Mouse (Mus musculus): ENCODE results near the gene Ryr3. TPM values are rescaled to one million over a fixed set of nuclear protein-coding genes. Genes with fewer than 3 reads are reported as not detected.

The Ryr3 gene
- 0.25 and 0.28 TPM in 2 replicates for polyA plus RNA-seq (2016; fragmentation: Nextera tagmentation; extraction: Ambion mirVana)

DNA sequence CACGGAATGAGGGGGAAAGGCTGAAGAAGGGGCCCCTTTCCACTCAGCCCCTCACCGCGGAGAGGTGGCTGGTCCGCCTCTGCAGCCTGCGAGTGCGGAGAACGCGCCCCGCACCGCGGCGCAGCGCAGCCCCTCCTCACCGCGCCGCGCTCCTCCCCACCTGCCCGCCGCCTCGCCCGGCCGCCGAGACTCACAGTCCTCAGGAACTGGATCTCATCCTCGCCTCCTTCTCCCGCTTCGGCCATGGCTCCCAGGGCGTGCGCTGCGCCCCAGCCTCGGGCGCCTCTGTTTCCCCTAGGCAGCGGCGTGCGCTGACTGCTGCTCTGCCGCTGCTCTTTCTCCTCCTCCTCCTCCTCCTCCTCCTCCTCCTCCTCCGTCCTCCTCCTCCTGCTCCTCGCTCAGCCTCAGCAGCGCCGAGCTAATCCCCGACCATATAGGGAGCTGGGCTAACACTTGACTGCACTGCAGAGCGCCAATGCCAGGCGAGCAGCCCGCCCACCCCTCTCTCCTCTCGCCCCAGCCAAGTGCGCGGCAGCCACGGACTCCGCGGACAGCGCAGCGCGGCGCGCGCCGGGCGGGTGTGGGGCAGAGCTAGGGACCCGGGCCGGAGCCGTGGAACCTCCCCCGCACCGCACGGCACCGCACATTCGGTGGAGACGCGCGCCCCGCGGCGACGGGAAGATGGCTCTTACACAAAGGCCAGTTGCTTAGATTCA is at the start of gene Ryr3:
TSS of gene Ryr3 (minus strand) at position 351 of the 716 bp plus-strand sequence.
- H3K36me3 ChIP-seq (replicated peaks), result no peaks in the 10 kb centered on the region
- peak within 1 kb of the TSS; percentile 70 for H3K4me3 ChIP-seq
- peaks cover 66% of the 10 kb centered on the region for H3K27me3 ChIP-seq (replicated peaks; ENCODE audit: low read depth, poor library complexity, severe bottlenecking)
- no peaks in the 10 kb centered on the region for H3K9me3 ChIP-seq
- H3K27ac ChIP-seq (replicated peaks), result peak within 1 kb of the TSS; percentile 70
- H3K4me1 ChIP-seq, result peaks cover 14% of the 10 kb centered on the region
- under 1% methylated on average over 72 of the region's 72 CpGs for WGBS
- DNase-seq (ENCODE audit: low spot score), result peak; percentile 80

DNA sequence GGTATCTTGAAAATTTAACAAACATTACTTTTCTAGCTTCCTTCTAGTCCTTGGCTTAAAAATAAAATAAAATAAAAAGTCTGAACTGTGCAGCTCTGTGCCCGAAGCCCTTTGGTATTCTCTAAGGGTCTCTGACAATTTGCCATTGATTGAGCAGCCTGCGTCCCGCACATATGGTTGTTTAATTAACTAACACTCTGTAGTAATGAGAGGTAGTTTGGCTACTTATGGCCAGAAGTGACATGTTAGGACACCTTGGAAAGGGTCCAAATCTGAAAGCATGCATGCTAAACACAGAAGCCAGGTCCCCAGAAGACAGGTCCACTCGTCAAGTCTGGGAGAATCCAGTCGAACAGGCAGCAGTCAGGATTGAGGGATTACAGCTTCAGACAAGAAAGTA is 22.0 kb upstream of the Ryr3 start:
- H3K4me1 ChIP-seq, result no peaks in the 10 kb centered on the region
- no peaks in the 10 kb centered on the region for H3K36me3 ChIP-seq (replicated peaks)
- no peaks in the 10 kb centered on the region for H3K9me3 ChIP-seq
- no peak for DNase-seq (ENCODE audit: low spot score)
- 78% methylated on average over 5 of the region's 5 CpGs for WGBS
- no peak overlapping the region for H3K27ac ChIP-seq (replicated peaks)
- no peaks in the 10 kb centered on the region for H3K27me3 ChIP-seq (replicated peaks; ENCODE audit: low read depth, poor library complexity, severe bottlenecking)
- H3K4me3 ChIP-seq, result no peak overlapping the region

DNA sequence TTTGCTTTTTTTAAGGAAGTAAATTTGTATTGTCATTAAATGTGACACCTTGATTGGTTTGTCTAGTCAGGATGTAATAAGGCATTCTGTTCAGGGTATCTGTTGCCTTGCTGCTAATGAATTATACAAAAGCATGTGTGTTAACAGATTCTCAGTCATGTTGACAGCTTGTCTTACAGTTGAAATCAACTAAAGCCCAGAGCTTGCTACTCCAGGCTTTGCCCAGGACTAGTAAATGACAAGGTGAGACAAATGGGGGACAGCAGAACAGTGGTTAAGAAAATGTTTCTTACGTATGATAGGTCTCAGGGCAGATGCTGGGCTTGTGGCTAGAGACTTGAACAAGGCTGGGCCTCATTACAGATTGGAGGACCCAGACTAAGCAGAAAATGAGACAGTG is 20.1 kb upstream of the Ryr3 start:
- DNase-seq (ENCODE audit: low spot score), result no peak
- no peak overlapping the region for H3K4me3 ChIP-seq
- WGBS, result 80% methylated on average over 1 of the region's 1 CpGs
- no peaks in the 10 kb centered on the region for H3K27me3 ChIP-seq (replicated peaks; ENCODE audit: low read depth, poor library complexity, severe bottlenecking)
- no peaks in the 10 kb centered on the region for H3K36me3 ChIP-seq (replicated peaks)
- H3K27ac ChIP-seq (replicated peaks), result no peak overlapping the region
- H3K9me3 ChIP-seq, result no peaks in the 10 kb centered on the region
- H3K4me1 ChIP-seq, result no peaks in the 10 kb centered on the region

DNA sequence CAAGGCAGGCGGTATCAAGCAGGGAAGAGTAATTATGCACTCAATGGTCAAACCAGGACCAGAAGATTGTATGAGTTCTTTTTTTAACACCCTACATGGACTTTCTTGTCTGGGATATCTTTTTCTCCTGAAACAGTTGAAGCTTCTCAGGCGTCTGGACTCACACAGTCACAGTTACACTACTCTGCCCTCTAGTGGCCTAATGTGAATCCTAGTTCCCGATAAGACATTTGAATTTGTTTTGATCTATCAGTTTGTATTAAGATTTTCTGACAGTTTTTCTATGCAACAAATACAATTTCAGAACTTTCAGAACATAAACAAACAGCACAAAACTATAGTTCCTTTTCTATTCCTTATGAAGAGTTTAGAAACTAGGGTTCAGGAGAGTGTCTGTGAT is 17.7 kb upstream of the Ryr3 start:
- no peaks in the 10 kb centered on the region for H3K4me1 ChIP-seq
- H3K36me3 ChIP-seq (replicated peaks), result no peaks in the 10 kb centered on the region
- no peaks in the 10 kb centered on the region for H3K9me3 ChIP-seq
- no peak for DNase-seq (ENCODE audit: low spot score)
- H3K27me3 ChIP-seq (replicated peaks; ENCODE audit: low read depth, poor library complexity, severe bottlenecking), result no peaks in the 10 kb centered on the region
- H3K4me3 ChIP-seq, result no peak overlapping the region
- H3K27ac ChIP-seq (replicated peaks), result no peak overlapping the region
- 24% methylated on average over 3 of the region's 3 CpGs for WGBS

DNA sequence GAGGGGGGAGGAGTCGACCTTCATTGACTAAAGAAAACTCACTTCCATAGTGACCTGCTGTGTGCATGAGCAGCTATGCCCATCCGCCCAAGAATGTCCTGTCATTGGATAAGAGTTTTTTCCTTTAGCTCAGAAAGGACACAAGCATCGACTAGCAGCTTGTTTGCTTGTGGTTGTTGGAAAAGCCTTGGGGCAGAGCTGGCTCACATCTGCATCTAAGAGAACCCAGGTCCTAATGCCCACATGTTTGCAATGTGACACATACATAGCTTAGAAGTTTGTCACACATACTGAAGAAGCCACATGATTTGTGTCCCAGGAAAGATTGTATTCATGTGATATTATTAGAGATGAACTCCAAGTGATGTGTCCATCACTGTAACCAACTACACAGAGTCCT is 16.5 kb upstream of the Ryr3 start:
- no peaks in the 10 kb centered on the region for H3K9me3 ChIP-seq
- H3K27me3 ChIP-seq (replicated peaks; ENCODE audit: low read depth, poor library complexity, severe bottlenecking), result no peaks in the 10 kb centered on the region
- WGBS, result 58% methylated on average over 3 of the region's 3 CpGs
- H3K4me3 ChIP-seq, result no peak overlapping the region
- no peak overlapping the region for H3K27ac ChIP-seq (replicated peaks)
- H3K36me3 ChIP-seq (replicated peaks), result no peaks in the 10 kb centered on the region
- DNase-seq (ENCODE audit: low spot score), result no peak
- no peaks in the 10 kb centered on the region for H3K4me1 ChIP-seq

DNA sequence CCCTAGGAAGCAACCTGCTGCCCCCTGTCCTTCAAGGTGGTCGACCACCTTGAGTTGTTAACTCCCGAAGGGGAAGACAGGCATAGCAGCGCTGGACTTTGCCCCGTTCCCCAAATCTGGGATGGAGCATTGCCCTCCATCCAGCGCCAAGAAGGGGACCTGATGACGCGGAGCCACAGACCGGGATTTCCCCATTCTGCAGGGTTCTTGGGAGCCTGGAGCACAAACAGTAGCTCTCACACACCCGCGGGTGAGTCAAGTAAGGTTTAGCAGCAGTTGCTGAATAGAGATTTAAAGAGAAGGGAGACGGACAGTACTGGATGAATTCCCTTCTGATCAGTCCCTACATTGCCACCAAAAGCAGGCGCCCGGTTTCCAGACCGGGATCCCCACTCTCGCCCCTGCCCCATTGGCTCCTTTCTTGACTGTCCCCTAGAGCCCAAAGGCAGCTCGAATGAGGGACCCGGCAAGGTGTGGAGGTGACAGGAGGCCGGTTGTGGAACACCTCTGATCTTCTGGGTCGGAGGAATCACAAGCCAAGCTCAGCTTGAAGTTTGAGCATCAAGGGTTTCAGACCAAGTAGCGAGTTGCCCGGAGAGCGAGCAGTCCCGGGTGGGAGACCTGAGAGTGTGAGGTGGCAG is 671 bp downstream of the Ryr3 start:
- peak; percentile 33 for DNase-seq (ENCODE audit: low spot score)
- Histone ChIP-seq H3K4me1 (peaks cover 14% of the 10 kb centered on the region), H3K27me3 (replicated peaks; ENCODE audit: low read depth, poor library complexity, severe bottlenecking) (peaks cover 66% of the 10 kb centered on the region), H3K4me3 (peak overlapping the region; percentile 70), H3K9me3 (no peaks in the 10 kb centered on the region), H3K36me3 (replicated peaks) (no peaks in the 10 kb centered on the region), H3K27ac (replicated peaks) (peak overlapping the region; percentile 70; the same call in 1 of the 2 replicates)
- WGBS, result 4% methylated on average over 23 of the region's 23 CpGs

DNA sequence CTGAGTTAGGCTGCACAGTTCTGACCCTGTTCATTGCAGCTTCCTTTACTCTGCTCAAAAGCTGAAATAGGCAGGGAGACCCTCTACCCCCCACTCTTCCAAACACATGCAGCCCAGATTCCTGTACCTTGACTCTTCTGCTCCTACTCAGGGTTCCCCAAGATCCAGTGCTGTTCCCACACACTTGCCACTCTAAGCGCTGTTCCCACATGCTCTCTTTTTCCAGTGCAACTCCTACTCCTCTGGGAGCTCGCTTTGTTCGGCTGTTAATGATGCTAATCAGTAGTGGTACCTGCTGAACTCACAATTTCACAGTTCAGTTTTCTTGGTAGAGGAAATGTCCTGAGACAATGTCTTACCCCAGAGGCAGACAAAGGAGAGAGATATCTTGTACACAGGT is 6.9 kb downstream of the Ryr3 start:
- H3K4me1 ChIP-seq, result no peaks in the 10 kb centered on the region
- no peak overlapping the region for H3K4me3 ChIP-seq
- H3K27me3 ChIP-seq (replicated peaks; ENCODE audit: low read depth, poor library complexity, severe bottlenecking), result peaks cover 24% of the 10 kb centered on the region
- no peaks in the 10 kb centered on the region for H3K36me3 ChIP-seq (replicated peaks)
- H3K9me3 ChIP-seq, result no peaks in the 10 kb centered on the region
- no peak for DNase-seq (ENCODE audit: low spot score)
- H3K27ac ChIP-seq (replicated peaks), result no peak overlapping the region
- 87% methylated on average over 3 of the region's 3 CpGs for WGBS

DNA sequence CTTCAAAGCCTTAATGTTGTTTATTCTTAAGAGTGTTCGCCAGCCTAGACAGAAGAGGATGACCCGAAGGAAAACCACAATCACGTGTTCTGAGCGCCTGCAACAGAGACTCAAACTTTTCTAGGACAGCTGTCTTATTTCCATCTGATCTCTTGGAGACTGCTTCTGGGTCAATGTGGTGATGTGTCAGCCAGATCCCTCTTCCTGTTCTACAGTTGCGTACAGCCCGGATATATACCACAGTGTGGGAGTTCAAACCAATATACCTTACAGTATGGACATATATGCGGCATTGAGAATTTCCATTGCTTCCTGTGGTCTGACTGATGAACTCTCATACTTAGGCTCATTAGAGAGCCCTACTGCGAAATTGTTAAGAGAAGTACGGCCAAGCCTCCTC is 7.6 kb downstream of the Ryr3 start:
- DNase-seq (ENCODE audit: low spot score), result no peak
- WGBS, result 93% methylated on average over 9 of the region's 9 CpGs
- Histone ChIP-seq H3K27me3 (replicated peaks; ENCODE audit: low read depth, poor library complexity, severe bottlenecking) (peaks cover 16% of the 10 kb centered on the region), H3K4me1 (no peaks in the 10 kb centered on the region), H3K27ac (replicated peaks) (no peak overlapping the region), H3K36me3 (replicated peaks) (no peaks in the 10 kb centered on the region), H3K9me3 (no peaks in the 10 kb centered on the region), H3K4me3 (no peak overlapping the region)

DNA sequence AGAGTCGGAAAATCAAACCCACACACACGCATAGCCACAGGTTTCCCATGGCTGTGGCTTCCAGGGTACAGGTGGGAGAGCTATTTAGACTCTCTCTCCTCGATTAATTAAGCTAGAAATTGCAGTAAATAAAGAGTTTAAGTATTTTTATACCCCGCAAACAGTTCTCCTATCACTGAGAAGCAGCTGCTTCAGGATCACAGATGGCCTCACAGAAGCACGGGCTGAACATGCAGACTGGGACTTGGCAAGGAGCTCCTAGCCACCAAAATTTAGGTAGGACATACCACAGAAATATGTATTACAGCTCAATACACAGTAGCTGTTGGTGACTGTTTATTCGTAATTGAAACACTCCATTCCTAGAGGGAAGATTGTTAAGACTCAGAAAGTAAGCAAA is 14.0 kb downstream of the Ryr3 start:
- no peak overlapping the region for H3K4me3 ChIP-seq
- no peaks in the 10 kb centered on the region for H3K9me3 ChIP-seq
- 82% methylated on average over 6 of the region's 6 CpGs for WGBS
- H3K27ac ChIP-seq (replicated peaks), result no peak overlapping the region
- no peaks in the 10 kb centered on the region for H3K27me3 ChIP-seq (replicated peaks; ENCODE audit: low read depth, poor library complexity, severe bottlenecking)
- no peaks in the 10 kb centered on the region for H3K36me3 ChIP-seq (replicated peaks)
- H3K4me1 ChIP-seq, result no peaks in the 10 kb centered on the region
- no peak for DNase-seq (ENCODE audit: low spot score)

DNA sequence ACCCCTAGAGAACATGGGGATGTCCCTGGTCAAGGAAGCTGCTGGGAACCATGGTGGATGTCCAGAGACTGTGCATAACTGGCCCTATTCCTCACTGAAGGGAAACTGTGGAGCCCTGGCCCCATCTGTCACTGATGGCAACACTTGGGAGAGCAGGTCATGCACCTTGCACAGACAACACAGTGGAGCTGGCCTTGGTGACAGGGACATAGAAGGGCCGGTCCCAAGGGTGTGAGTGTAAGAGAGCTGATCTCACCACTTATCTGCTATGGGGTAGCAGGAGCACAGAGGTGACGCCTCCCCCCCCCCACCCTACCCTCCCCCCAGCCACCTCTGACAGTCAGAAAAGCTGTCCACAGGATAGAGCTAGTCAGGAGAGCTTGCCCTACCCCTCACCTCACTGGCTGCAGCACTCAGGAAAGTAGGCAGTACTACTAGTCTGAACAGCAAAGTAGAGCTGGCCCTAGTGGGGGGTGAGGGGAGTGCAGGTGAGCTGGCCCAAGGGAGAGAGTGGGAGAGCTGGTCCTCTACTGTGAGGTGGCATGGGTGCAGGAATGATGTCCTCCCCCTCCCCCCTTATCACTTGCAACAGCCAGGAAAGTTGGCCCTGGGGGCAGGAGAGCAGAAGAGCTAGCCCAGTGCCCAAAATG is 17.7 kb downstream of the Ryr3 start:
- Histone ChIP-seq H3K9me3 (no peaks in the 10 kb centered on the region), H3K4me3 (no peak overlapping the region), H3K27ac (replicated peaks) (no peak overlapping the region), H3K27me3 (replicated peaks; ENCODE audit: low read depth, poor library complexity, severe bottlenecking) (no peaks in the 10 kb centered on the region), H3K36me3 (replicated peaks) (no peaks in the 10 kb centered on the region), H3K4me1 (no peaks in the 10 kb centered on the region)
- 90% methylated on average over 2 of the region's 2 CpGs for WGBS
- DNase-seq (ENCODE audit: low spot score), result no peak

DNA sequence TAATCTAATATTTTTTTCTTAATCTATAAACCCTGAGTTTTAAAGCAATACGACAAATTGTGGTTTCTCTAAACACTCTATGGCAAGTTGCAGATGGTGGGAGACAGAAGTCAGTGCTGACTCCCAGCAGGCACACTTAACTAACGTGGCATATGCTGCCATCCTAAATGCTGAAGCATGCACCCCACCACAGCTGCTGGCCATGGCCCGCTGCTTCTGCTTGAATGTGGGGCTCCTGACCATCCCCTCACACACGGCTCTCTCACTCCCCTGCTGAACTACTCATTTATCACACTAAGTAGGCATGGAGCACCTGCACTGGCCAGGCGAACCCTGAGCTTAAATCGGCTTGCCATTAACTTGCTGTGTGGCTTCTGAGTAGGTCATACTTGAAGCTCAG is 29.7 kb downstream of the Ryr3 start:
- no peaks in the 10 kb centered on the region for H3K9me3 ChIP-seq
- H3K27ac ChIP-seq (replicated peaks), result no peak overlapping the region
- no peak for DNase-seq (ENCODE audit: low spot score)
- no peaks in the 10 kb centered on the region for H3K4me1 ChIP-seq
- no peaks in the 10 kb centered on the region for H3K36me3 ChIP-seq (replicated peaks)
- H3K27me3 ChIP-seq (replicated peaks; ENCODE audit: low read depth, poor library complexity, severe bottlenecking), result no peaks in the 10 kb centered on the region
- no peak overlapping the region for H3K4me3 ChIP-seq
- 86% methylated on average over 6 of the region's 6 CpGs for WGBS

DNA sequence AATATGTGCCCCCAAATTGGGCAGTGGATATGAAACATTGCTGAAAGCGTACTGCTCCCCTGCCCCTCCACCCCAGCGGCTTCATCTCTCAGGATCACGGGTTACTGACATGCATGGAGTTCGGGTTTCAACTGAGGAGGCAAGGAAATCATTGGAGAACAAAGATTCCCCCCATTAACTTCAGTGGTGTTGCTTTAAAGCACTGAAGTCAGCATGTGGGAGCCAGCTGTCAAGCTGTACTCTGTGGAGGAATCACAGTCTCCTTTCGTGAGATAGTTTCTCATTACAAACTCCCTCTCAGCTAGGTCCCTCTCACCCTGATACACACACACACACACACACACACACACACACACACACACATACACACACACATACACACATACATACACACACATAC is 35.2 kb downstream of the Ryr3 start:
- Histone ChIP-seq H3K9me3 (no peaks in the 10 kb centered on the region), H3K27ac (replicated peaks) (no peak overlapping the region), H3K4me3 (no peak overlapping the region), H3K4me1 (peaks cover 5% of the 10 kb centered on the region; the same call in 1 of the 2 replicates), H3K27me3 (replicated peaks; ENCODE audit: low read depth, poor library complexity, severe bottlenecking) (no peaks in the 10 kb centered on the region), H3K36me3 (replicated peaks) (no peaks in the 10 kb centered on the region)
- DNase-seq (ENCODE audit: low spot score), result peak; percentile 25
- WGBS, result 43% methylated on average over 5 of the region's 5 CpGs

DNA sequence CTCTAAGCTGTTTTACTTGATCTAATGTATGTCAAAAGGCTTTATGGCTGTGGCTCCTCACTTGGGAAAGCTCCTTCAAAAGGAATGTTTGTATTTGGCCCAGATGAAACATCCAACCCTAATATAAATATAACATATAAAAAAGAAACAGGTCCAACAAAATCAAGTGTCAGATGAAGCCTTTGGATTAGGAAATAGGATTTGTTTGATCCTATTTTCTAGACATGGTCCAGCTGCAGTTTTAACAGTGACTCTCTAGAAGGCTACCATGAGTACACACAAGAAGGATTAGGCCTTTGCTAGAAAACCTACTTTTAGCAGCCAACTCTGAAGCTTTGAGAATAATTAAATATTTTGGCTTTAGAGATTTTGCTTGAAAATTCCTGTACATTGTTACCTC is 38.8 kb downstream of the Ryr3 start:
- H3K27ac ChIP-seq (replicated peaks), result no peak overlapping the region
- H3K9me3 ChIP-seq, result no peaks in the 10 kb centered on the region
- no peak overlapping the region for H3K4me3 ChIP-seq
- DNase-seq (ENCODE audit: low spot score), result no peak
- no peaks in the 10 kb centered on the region for H3K27me3 ChIP-seq (replicated peaks; ENCODE audit: low read depth, poor library complexity, severe bottlenecking)
- no peaks in the 10 kb centered on the region for H3K36me3 ChIP-seq (replicated peaks)
- H3K4me1 ChIP-seq, result peaks cover 5% of the 10 kb centered on the region; the same call in 1 of the 2 replicates
